8 mouse cellular contexts compared by ENCODE assay signal in the genomic region with DNA sequence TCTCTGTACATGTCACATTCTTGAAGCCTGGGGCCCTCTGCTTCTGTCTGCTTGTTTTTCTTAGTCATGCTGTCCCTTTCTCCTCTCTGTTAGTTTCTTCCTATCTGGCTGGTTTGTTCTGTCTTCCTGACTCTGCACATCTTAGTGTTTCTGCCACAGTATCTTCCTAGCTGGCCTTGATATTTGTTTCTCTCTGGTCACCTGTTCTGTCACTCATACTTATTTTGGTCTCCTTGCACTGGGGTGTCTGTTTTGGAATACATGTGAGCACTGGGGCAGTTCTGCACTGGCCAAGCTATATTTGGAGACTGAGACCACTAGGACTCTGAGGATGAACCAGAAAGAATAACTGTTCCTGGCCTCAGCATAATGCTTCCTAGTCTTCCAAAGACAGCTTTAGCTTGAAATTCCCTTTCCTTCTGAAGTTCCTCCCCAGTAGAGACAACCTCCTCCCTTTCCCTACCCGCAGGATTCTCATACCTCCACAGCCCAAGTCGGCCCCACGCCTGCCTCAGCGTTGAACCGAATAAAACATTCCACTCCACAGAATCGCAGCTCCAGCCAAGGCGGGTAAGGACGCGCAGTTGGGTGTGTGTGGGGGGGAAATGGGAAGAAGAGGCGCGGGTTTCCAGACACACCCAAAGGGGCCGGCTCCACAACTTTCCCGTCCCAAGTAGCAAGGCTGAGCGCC. TPM values are rescaled to one million over a fixed set of nuclear protein-coding genes. Genes with fewer than 3 reads are reported as not detected.
DNase-seq lines count a peak whose midpoint lies in the region; ATAC-seq lines count a peak whose summit lies in the region.

No protein-coding gene starts in this region.

- no peak for ATAC-seq in forebrain, embryonic 11.5 days (replicated peaks; ENCODE audit: low FRiP score)
- no peak for ATAC-seq in limb, embryonic 15.5 days (ENCODE audit: insufficient number of reproducible peaks, low FRiP score, low TSS enrichment, low read depth)
- ATAC-seq in stomach, embryonic 14.5 days (ENCODE audit: insufficient number of reproducible peaks, insufficient read depth, low FRiP score, low read depth): no peak
- ATAC-seq in monocyte, adult 5-6 weeks (replicated peaks; ENCODE audit: insufficient number of reproducible peaks, low FRiP score, low TSS enrichment, poor library complexity, severe bottlenecking): no peak

- peak; percentile 18 for DNase-seq in ovary, postnatal 10 days (ENCODE audit: low spot score)
- no peak for DNase-seq in ovary, adult 18-20 months (ENCODE audit: low spot score)
- no peak for DNase-seq in forebrain, embryonic 11.5 days (ENCODE audit: low spot score)
- DNase-seq in adrenal gland, postnatal 25 days: no peak
- DNase-seq in adrenal gland, postnatal 10 days: no peak

- no peaks in the 10 kb centered on the region for H3K27me3 ChIP-seq in forebrain, embryonic 11.5 days (ENCODE audit: control insufficient read depth, insufficient read depth, low read length)
- H3K27me3 ChIP-seq in limb, embryonic 15.5 days: no peaks in the 10 kb centered on the region
- no peaks in the 10 kb centered on the region for H3K27me3 ChIP-seq in stomach, embryonic 14.5 days (ENCODE audit: control insufficient read depth, insufficient read depth, low read length)

- H3K4me1 ChIP-seq in forebrain, embryonic 11.5 days (replicated peaks; ENCODE audit: control insufficient read depth, insufficient read depth, low read length): peaks cover 4% of the 10 kb centered on the region; the same call in 1 of the 2 replicates
- H3K4me1 ChIP-seq in limb, embryonic 15.5 days: peaks cover 5% of the 10 kb centered on the region; the same call in 1 of the 2 replicates
- H3K4me1 ChIP-seq in stomach, embryonic 14.5 days (ENCODE audit: control insufficient read depth, insufficient read depth, low read length): peaks cover 2% of the 10 kb centered on the region; the same call in 1 of the 2 replicates

- H3K9ac ChIP-seq in forebrain, embryonic 11.5 days (ENCODE audit: low read length): peak overlapping the region; percentile 68
- 0 out of 2 replicates have a peak overlapping the region, but pooled peaks have one; percentile 31 for H3K9ac ChIP-seq in limb, embryonic 15.5 days
- peak overlapping the region; percentile 21; the same call in 1 of the 2 replicates for H3K9ac ChIP-seq in stomach, embryonic 14.5 days (replicated peaks; ENCODE audit: low read depth, low read length)

- H3K36me3 ChIP-seq in forebrain, embryonic 11.5 days (ENCODE audit: control insufficient read depth, insufficient read depth, low read length): no peaks in the 10 kb centered on the region
- H3K36me3 ChIP-seq in limb, embryonic 15.5 days: no peaks in the 10 kb centered on the region
- H3K36me3 ChIP-seq in stomach, embryonic 14.5 days (ENCODE audit: control insufficient read depth, insufficient read depth, low read length): peaks cover 3% of the 10 kb centered on the region; the same call in 1 of the 2 replicates

- WGBS in forebrain, embryonic 11.5 days: 18% methylated on average over 14 of the region's 14 CpGs
- 25% methylated on average over 14 of the region's 14 CpGs for WGBS in limb, embryonic 15.5 days
- WGBS in stomach, embryonic 14.5 days: 20% methylated on average over 14 of the region's 14 CpGs

- H3K4me2 ChIP-seq in forebrain, embryonic 11.5 days (ENCODE audit: low read depth, low read length, severe bottlenecking): peak overlapping the region; percentile 64
- peak overlapping the region; percentile 56 for H3K4me2 ChIP-seq in limb, embryonic 15.5 days
- peak overlapping the region; percentile 66 for H3K4me2 ChIP-seq in stomach, embryonic 14.5 days (replicated peaks; ENCODE audit: low read depth, low read length)

- H3K27ac ChIP-seq in forebrain, embryonic 11.5 days (ENCODE audit: low read depth, low read length): no peak overlapping the region
- peak overlapping the region; percentile 91 for H3K27ac ChIP-seq in limb, embryonic 15.5 days
- peak overlapping the region; percentile 89; the same call in 1 of the 2 replicates for H3K27ac ChIP-seq in stomach, embryonic 14.5 days (ENCODE audit: low read length)

- H3K9me3 ChIP-seq in forebrain, embryonic 11.5 days (ENCODE audit: control insufficient read depth, low read length): no peaks in the 10 kb centered on the region
- no peaks in the 10 kb centered on the region for H3K9me3 ChIP-seq in limb, embryonic 15.5 days
- no peaks in the 10 kb centered on the region for H3K9me3 ChIP-seq in stomach, embryonic 14.5 days (ENCODE audit: control insufficient read depth, low read depth, low read length)

- H3K4me3 ChIP-seq in forebrain, embryonic 11.5 days (ENCODE audit: low read depth, low read length): peak overlapping the region; percentile 49
- peak overlapping the region; percentile 56 for H3K4me3 ChIP-seq in limb, embryonic 15.5 days
- H3K4me3 ChIP-seq in stomach, embryonic 14.5 days (ENCODE audit: low read depth, low read length): peak overlapping the region; percentile 50

RNA-seq across cellular contexts. Expression of a gene that starts 0.5 kb away (rescaled TPM):
- polyA plus RNA-seq in forebrain, embryonic 11.5 days (2014; fragmentation: Nextera tagmentation; extraction: Ambion mirVana): 58.1 and 64.3 TPM in 2 replicates
- polyA plus RNA-seq in limb, embryonic 15.5 days (2015; fragmentation: Nextera tagmentation; extraction: Ambion mirVana): 89.2 and 89.6 TPM in 2 replicates
- 64.6 and 67.5 TPM in 2 replicates for polyA plus RNA-seq in stomach, embryonic 14.5 days (2014; fragmentation: Nextera tagmentation; extraction: Ambion mirVana)
- total RNA-seq in adrenal gland, postnatal 25 days (2021): 75.4 and 94.9 TPM in 2 replicates
- 59.4 to 103 TPM (median 69.3 TPM) in 3 replicates for total RNA-seq in monocyte, adult 5-6 weeks (2017)
- total RNA-seq in adrenal gland, postnatal 10 days (2021): 10 to 100 TPM; 57.6 to 90.8 TPM

RNA-seq across cellular contexts. Expression of a gene that starts 1.0 kb away (rescaled TPM):
- polyA plus RNA-seq in forebrain, embryonic 11.5 days (2014; fragmentation: Nextera tagmentation; extraction: Ambion mirVana): 3.5 and 5.2 TPM in 2 replicates
- 17.3 and 20.2 TPM in 2 replicates for polyA plus RNA-seq in limb, embryonic 15.5 days (2015; fragmentation: Nextera tagmentation; extraction: Ambion mirVana)
- 17.3 and 18.7 TPM in 2 replicates for polyA plus RNA-seq in stomach, embryonic 14.5 days (2014; fragmentation: Nextera tagmentation; extraction: Ambion mirVana)
- total RNA-seq in adrenal gland, postnatal 25 days (2021): 17.8 and 20.3 TPM in 2 replicates
- 46.0 to 56.4 TPM (median 56.0 TPM) in 3 replicates for total RNA-seq in monocyte, adult 5-6 weeks (2017)
- total RNA-seq in adrenal gland, postnatal 10 days (2021): 10 to 100 TPM; 10.5 to 19.1 TPM

RNA-seq across cellular contexts. Expression of a gene that starts 10.6 kb away (rescaled TPM):
- polyA plus RNA-seq in forebrain, embryonic 11.5 days (2014; fragmentation: Nextera tagmentation; extraction: Ambion mirVana): 614 and 677 TPM in 2 replicates
- polyA plus RNA-seq in limb, embryonic 15.5 days (2015; fragmentation: Nextera tagmentation; extraction: Ambion mirVana): 675 and 811 TPM in 2 replicates
- 893 and 924 TPM in 2 replicates for polyA plus RNA-seq in stomach, embryonic 14.5 days (2014; fragmentation: Nextera tagmentation; extraction: Ambion mirVana)
- total RNA-seq in adrenal gland, postnatal 25 days (2021): 164 and 380 TPM in 2 replicates
- 1,229 to 1,534 TPM (median 1,358 TPM) in 3 replicates for total RNA-seq in monocyte, adult 5-6 weeks (2017)
- 100 to 1,000 TPM; 377 to 392 TPM for total RNA-seq in adrenal gland, postnatal 10 days (2021)

RNA-seq across cellular contexts. Expression of a gene that starts 15.7 kb away (rescaled TPM):
- 82.1 and 86.5 TPM in 2 replicates for polyA plus RNA-seq in forebrain, embryonic 11.5 days (2014; fragmentation: Nextera tagmentation; extraction: Ambion mirVana)
- 156 and 175 TPM in 2 replicates for polyA plus RNA-seq in limb, embryonic 15.5 days (2015; fragmentation: Nextera tagmentation; extraction: Ambion mirVana)
- 89.7 and 111 TPM in 2 replicates for polyA plus RNA-seq in stomach, embryonic 14.5 days (2014; fragmentation: Nextera tagmentation; extraction: Ambion mirVana)
- total RNA-seq in adrenal gland, postnatal 25 days (2021): 218 and 224 TPM in 2 replicates
- total RNA-seq in monocyte, adult 5-6 weeks (2017): 286 to 398 TPM (median 345 TPM) in 3 replicates
- total RNA-seq in adrenal gland, postnatal 10 days (2021): 100 to 1,000 TPM; 121 to 125 TPM

RNA-seq across cellular contexts. Expression of a gene that starts 23.6 kb away (rescaled TPM):
- 396 and 419 TPM in 2 replicates for polyA plus RNA-seq in forebrain, embryonic 11.5 days (2014; fragmentation: Nextera tagmentation; extraction: Ambion mirVana)
- polyA plus RNA-seq in limb, embryonic 15.5 days (2015; fragmentation: Nextera tagmentation; extraction: Ambion mirVana): 203 and 211 TPM in 2 replicates
- 182 and 193 TPM in 2 replicates for polyA plus RNA-seq in stomach, embryonic 14.5 days (2014; fragmentation: Nextera tagmentation; extraction: Ambion mirVana)
- 234 and 244 TPM in 2 replicates for total RNA-seq in adrenal gland, postnatal 25 days (2021)
- 87.9 to 106 TPM (median 93.3 TPM) in 3 replicates for total RNA-seq in monocyte, adult 5-6 weeks (2017)
- 100 to 1,000 TPM; 135 to 153 TPM for total RNA-seq in adrenal gland, postnatal 10 days (2021)
